Mouse (Mus musculus): ENCODE measurements around the gene Snx15. TPM values are rescaled to one million over a fixed set of nuclear protein-coding genes. Genes with fewer than 3 reads are reported as not detected.

The Snx15 gene
- polyA plus RNA-seq, 1 experiment from 2014 or later = 30.9 TPM

DNA sequence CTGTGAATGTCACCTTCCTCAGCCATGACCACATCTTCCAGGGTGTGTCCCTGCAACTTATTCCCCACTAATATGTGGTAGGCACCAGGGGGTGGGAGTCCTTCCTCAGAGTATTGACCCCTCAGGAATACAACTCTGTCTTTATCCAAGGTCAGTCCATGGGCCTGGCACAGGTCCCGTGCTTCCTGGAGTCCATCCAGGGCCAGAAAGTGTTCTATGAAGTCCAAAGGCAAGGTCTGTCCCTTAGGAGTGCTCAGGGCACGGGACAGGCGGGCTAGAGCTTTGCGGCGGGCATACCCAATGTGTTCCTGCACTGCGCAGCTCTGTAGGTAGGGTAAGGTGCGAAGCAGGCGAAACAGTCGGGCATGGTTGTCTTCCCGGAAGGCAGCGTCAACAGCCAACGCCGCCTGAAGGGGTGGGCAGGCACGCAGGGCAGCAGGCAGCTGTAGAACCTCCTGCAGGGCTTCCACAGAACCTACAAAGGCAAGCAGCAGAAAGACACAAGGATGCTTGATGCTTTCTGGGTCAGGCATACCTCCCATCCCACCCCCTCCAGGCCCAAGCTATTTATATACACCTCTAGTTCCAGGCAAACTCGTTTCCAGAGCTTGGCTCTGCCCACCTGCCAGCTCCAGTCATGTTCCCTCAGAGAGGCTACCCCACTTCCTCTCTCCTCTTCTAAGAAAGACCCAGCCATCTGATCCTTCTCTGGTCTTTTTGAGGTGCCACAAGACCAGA, 11.8 kb downstream of the Snx15 start:
- H3K36me3 ChIP-seq (ENCODE audit: control insufficient read depth, insufficient read depth, low read length) = peaks cover 8% of the 10 kb centered on the region
- peak overlapping the region; percentile 86; the same call in 1 of the 2 replicates for H3K4me2 ChIP-seq (ENCODE audit: low read depth, low read length, severe bottlenecking)
- WGBS = 92% methylated on average over 15 of the region's 15 CpGs

DNA sequence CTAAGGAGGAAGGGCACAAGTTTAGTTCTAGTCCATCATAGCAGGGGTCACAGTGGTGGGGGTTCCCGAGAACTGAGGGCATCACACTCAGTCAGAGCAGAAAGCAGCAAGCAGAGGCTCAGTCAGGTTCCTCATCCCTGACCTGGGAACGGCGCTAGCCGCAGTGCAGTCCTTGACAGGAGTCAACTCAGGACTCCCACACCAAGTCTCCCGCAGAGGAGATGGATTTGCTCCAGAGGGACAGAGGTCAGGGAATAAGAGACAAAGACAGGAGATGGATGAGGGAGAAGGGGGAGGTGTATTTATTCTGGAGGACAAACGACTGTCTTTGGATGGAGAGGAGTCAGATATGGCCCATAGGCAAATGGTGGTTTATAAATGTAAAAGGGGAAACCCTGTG, 15.0 kb downstream of the Snx15 start:
- H3K27me3 ChIP-seq (ENCODE audit: control insufficient read depth, insufficient read depth, low read length) = no peaks in the 10 kb centered on the region
- H3K36me3 ChIP-seq (ENCODE audit: control insufficient read depth, insufficient read depth, low read length) = peaks cover 8% of the 10 kb centered on the region
- DNase-seq (ENCODE audit: low spot score) (no peak), ATAC-seq (replicated peaks; ENCODE audit: low FRiP score) (no peak)
- WGBS = 74% methylated on average over 6 of the region's 6 CpGs
- 0 out of 2 replicates have a peak, but pooled peaks cover 2% of the 10 kb centered on the region for H3K4me1 ChIP-seq (replicated peaks; ENCODE audit: control insufficient read depth, insufficient read depth, low read length)
- H3K4me3 ChIP-seq (ENCODE audit: low read depth, low read length) = no peak overlapping the region
- no peak overlapping the region for H3K27ac ChIP-seq (ENCODE audit: low read depth, low read length)
- H3K9ac ChIP-seq (ENCODE audit: low read length) = no peak overlapping the region
- H3K9me3 ChIP-seq (ENCODE audit: control insufficient read depth, low read length) = no peaks in the 10 kb centered on the region
- no peak overlapping the region for H3K4me2 ChIP-seq (ENCODE audit: low read depth, low read length, severe bottlenecking)

More for the DNA sequence above, 11.8 kb downstream of the Snx15 start:
- Histone ChIP-seq H3K27ac (ENCODE audit: low read depth, low read length) (no peak overlapping the region), H3K27me3 (ENCODE audit: control insufficient read depth, insufficient read depth, low read length) (no peaks in the 10 kb centered on the region), H3K4me1 (replicated peaks; ENCODE audit: control insufficient read depth, insufficient read depth, low read length) (0 out of 2 replicates have a peak, but pooled peaks cover 2% of the 10 kb centered on the region), H3K4me3 (ENCODE audit: low read depth, low read length) (no peak overlapping the region), H3K9me3 (ENCODE audit: control insufficient read depth, low read length) (no peaks in the 10 kb centered on the region), H3K9ac (ENCODE audit: low read length) (0 out of 2 replicates have a peak overlapping the region, but pooled peaks have one; percentile 4)
- DNase-seq (ENCODE audit: low spot score) (no peak), ATAC-seq (replicated peaks; ENCODE audit: low FRiP score) (no peak)

DNA sequence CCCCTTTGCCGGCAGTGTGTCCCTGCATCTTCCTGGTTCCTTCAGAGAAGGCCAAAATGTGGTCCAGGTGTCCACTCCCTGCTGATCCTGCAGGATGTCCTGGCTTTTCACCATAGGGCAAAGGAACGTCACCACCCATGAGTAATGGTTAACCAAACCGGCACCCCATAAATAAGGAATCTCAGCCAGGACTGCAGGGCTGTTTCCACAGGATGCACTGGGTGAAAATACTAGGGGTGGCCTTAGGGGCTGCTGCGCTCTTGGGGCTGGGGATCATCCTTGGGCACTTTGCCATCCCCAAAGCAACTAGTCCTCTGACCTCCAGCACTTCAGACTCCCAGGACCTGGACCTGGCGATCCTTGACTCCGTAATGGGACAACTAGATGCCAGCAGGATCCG, 22.5 kb downstream of the Snx15 start, which contains the start of gene Naaladl1:
TSS of gene Naaladl1 (plus strand) at position 197 of the 400 bp plus-strand sequence.
- WGBS = 88% methylated on average over 7 of the region's 7 CpGs
- Histone ChIP-seq H3K27ac (ENCODE audit: low read depth, low read length) (no peak within 1 kb of the TSS), H3K9ac (ENCODE audit: low read length) (no peak within 1 kb of the TSS)

DNA sequence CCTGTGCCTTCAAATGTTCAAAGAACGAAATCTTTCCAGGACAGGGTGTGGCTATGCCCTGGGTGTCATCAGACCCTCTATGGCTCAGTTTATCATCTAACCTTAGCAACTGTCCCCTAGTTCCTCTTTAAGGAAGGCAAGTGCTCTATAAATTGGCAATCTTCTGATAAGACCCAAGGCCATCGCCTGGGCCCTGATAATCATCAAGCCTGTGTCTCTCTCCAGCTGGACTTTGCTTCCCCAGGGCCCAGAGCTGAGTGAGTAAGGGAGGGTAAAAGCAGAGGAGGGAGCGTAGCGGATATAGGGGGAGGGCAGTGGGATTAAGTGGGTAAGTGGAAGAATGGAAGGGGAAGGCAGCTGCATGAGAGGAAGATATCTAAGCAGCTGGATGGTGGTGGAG, 23.6 kb downstream of the Snx15 start:
- H3K4me2 ChIP-seq (ENCODE audit: low read depth, low read length, severe bottlenecking) = no peak overlapping the region
- H3K9ac ChIP-seq (ENCODE audit: low read length) = no peak overlapping the region
- H3K4me3 ChIP-seq (ENCODE audit: low read depth, low read length) = no peak overlapping the region
- H3K27me3 ChIP-seq (ENCODE audit: control insufficient read depth, insufficient read depth, low read length) = no peaks in the 10 kb centered on the region
- no peaks in the 10 kb centered on the region for H3K9me3 ChIP-seq (ENCODE audit: control insufficient read depth, low read length)
- no peaks in the 10 kb centered on the region for H3K4me1 ChIP-seq (replicated peaks; ENCODE audit: control insufficient read depth, insufficient read depth, low read length)
- H3K36me3 ChIP-seq (ENCODE audit: control insufficient read depth, insufficient read depth, low read length) = no peaks in the 10 kb centered on the region
- ATAC-seq (replicated peaks; ENCODE audit: low FRiP score) (no peak), DNase-seq (ENCODE audit: low spot score) (no peak)
- 88% methylated on average over 4 of the region's 4 CpGs for WGBS
- no peak overlapping the region for H3K27ac ChIP-seq (ENCODE audit: low read depth, low read length)

More for the DNA sequence above, 22.5 kb downstream of the Snx15 start, which contains the start of gene Naaladl1:
- H3K4me1 ChIP-seq (replicated peaks; ENCODE audit: control insufficient read depth, insufficient read depth, low read length) = no peaks in the 10 kb centered on the region
- ATAC-seq (replicated peaks; ENCODE audit: low FRiP score) (no peak), DNase-seq (ENCODE audit: low spot score) (no peak)
- no peaks in the 10 kb centered on the region for H3K9me3 ChIP-seq (ENCODE audit: control insufficient read depth, low read length)
- H3K4me3 ChIP-seq (ENCODE audit: low read depth, low read length) = no peak within 1 kb of the TSS
- no peak within 1 kb of the TSS for H3K4me2 ChIP-seq (ENCODE audit: low read depth, low read length, severe bottlenecking)
- H3K27me3 ChIP-seq (ENCODE audit: control insufficient read depth, insufficient read depth, low read length) = no peaks in the 10 kb centered on the region
- no peaks in the 10 kb centered on the region for H3K36me3 ChIP-seq (ENCODE audit: control insufficient read depth, insufficient read depth, low read length)

DNA sequence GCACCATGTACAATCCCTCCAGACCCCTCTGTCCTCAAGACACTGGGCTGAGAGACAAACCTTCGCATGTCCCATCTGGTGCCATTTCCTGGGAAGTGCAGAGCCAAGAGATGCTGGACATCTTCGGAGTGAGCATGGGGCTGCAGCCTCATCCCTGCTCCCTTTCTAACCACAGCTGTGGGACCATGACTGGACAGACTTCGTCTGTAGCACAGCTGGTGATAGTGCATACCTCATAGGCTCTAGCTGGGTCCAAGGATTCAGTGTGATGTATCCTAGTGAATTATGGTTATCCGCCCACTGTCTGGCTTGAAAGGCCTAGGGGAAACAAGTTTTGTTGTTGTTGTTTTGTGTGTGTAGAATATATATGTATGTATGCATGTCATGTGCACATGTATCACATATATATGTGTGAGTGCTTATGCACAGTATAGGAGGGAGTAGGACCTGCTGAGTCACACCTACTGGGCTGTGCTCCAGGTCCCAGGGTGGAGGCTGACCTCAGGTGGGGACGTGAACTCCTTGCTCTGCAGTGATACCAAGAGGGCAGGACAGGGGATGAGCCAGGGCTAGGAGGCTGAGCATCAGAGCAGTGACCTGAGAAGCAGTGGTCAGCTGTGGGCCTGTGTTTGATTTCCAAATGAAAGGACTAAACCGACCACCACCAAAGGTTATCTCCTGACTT, 25.8 kb downstream of the Snx15 start:
- Histone ChIP-seq H3K9ac (ENCODE audit: low read length) (no peak overlapping the region), H3K4me1 (replicated peaks; ENCODE audit: control insufficient read depth, insufficient read depth, low read length) (no peaks in the 10 kb centered on the region), H3K9me3 (ENCODE audit: control insufficient read depth, low read length) (no peaks in the 10 kb centered on the region), H3K4me2 (ENCODE audit: low read depth, low read length, severe bottlenecking) (no peak overlapping the region), H3K27ac (ENCODE audit: low read depth, low read length) (no peak overlapping the region), H3K36me3 (ENCODE audit: control insufficient read depth, insufficient read depth, low read length) (no peaks in the 10 kb centered on the region; the same call in 1 of the 2 replicates), H3K27me3 (ENCODE audit: control insufficient read depth, insufficient read depth, low read length) (no peaks in the 10 kb centered on the region), H3K4me3 (ENCODE audit: low read depth, low read length) (no peak overlapping the region)
- DNase-seq (ENCODE audit: low spot score) (no peak), ATAC-seq (replicated peaks; ENCODE audit: low FRiP score) (no peak)
- WGBS = 78% methylated on average over 6 of the region's 6 CpGs

DNA sequence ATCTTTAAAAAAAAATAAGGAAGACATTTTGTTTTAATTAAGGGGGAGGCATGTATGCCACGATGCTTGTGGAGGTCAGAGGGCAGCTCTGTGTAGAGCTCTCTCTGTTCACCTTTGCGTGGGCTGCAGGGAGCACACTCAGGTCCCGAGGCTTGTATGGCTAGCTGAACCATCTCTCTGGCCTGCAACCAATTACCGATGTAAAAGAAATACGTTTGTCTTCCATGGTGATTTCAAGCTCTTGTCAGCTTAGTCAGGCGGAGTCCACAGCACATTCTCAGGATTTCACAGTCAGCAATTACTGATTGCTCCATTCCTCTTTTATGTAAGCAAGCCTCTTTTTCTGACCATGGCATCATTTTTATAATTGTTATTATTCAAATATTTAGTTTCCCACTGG, 26.9 kb downstream of the Snx15 start:
- Histone ChIP-seq H3K27ac (ENCODE audit: low read depth, low read length) (no peak overlapping the region), H3K9me3 (ENCODE audit: control insufficient read depth, low read length) (no peaks in the 10 kb centered on the region), H3K9ac (ENCODE audit: low read length) (no peak overlapping the region), H3K4me1 (replicated peaks; ENCODE audit: control insufficient read depth, insufficient read depth, low read length) (no peaks in the 10 kb centered on the region), H3K4me3 (ENCODE audit: low read depth, low read length) (no peak overlapping the region), H3K27me3 (ENCODE audit: control insufficient read depth, insufficient read depth, low read length) (no peaks in the 10 kb centered on the region), H3K4me2 (ENCODE audit: low read depth, low read length, severe bottlenecking) (no peak overlapping the region), H3K36me3 (ENCODE audit: control insufficient read depth, insufficient read depth, low read length) (no peaks in the 10 kb centered on the region; the same call in 1 of the 2 replicates)
- WGBS = 70% methylated on average over 6 of the region's 6 CpGs
- no peak for DNase-seq (ENCODE audit: low spot score)
- no peak for ATAC-seq (replicated peaks; ENCODE audit: low FRiP score)

DNA sequence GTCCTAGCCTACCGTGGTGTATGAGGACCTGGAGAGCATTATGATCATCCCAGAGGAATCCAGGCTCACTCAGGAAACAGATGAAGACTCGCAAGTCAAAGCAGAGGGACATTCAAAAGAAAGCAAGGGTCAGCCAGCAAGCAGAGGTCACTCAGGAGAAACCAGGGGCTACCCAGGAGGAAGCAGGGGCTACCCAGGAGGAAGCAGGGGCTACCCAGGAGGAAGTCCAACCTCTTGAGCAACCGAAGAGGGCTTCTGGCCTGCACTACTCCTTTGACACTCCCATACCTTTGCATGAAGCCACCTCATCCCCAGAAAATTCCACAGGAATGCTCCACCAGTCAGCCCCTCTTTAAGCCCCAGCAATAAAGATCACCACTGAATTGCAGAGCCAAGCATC, 30.3 kb downstream of the Snx15 start:
- Histone ChIP-seq H3K27ac (ENCODE audit: low read depth, low read length) (no peak overlapping the region), H3K4me3 (ENCODE audit: low read depth, low read length) (no peak overlapping the region), H3K9me3 (ENCODE audit: control insufficient read depth, low read length) (no peaks in the 10 kb centered on the region), H3K4me1 (replicated peaks; ENCODE audit: control insufficient read depth, insufficient read depth, low read length) (no peaks in the 10 kb centered on the region), H3K9ac (ENCODE audit: low read length) (no peak overlapping the region), H3K36me3 (ENCODE audit: control insufficient read depth, insufficient read depth, low read length) (no peaks in the 10 kb centered on the region; the same call in 1 of the 2 replicates), H3K4me2 (ENCODE audit: low read depth, low read length, severe bottlenecking) (no peak overlapping the region), H3K27me3 (ENCODE audit: control insufficient read depth, insufficient read depth, low read length) (no peaks in the 10 kb centered on the region)
- no peak for ATAC-seq (replicated peaks; ENCODE audit: low FRiP score)
- WGBS = 87% methylated on average over 3 of the region's 3 CpGs
- no peak for DNase-seq (ENCODE audit: low spot score)

DNA sequence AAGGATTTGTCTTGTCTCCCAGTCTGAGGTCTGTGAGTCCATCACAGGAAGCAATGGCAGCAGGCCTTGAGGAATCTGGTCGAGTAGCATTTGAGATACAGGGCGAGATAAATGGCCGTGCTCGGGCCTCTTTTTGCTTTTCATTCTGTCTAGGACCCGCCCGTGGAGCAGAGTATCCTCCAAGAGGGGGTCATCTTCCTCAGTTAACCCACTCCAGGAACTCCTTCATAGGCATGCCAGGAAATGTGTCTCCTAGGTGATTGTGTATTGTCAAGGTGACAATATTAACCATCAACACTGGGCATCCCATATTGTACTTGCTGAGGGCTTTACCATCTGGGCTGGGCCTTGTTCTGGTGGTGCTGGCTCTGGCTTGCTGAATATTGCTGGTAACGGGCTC, 34.0 kb downstream of the Snx15 start, which contains the start of gene AC131692.1:
TSS of gene AC131692.1 (plus strand) at position 301 of the 400 bp plus-strand sequence.
- Histone ChIP-seq H3K4me2 (ENCODE audit: low read depth, low read length, severe bottlenecking) (no peak within 1 kb of the TSS), H3K27ac (ENCODE audit: low read depth, low read length) (no peak within 1 kb of the TSS), H3K4me3 (ENCODE audit: low read depth, low read length) (no peak within 1 kb of the TSS), H3K36me3 (ENCODE audit: control insufficient read depth, insufficient read depth, low read length) (peaks cover 9% of the 10 kb centered on the region), H3K27me3 (ENCODE audit: control insufficient read depth, insufficient read depth, low read length) (no peaks in the 10 kb centered on the region), H3K9ac (ENCODE audit: low read length) (no peak within 1 kb of the TSS), H3K9me3 (ENCODE audit: control insufficient read depth, low read length) (no peaks in the 10 kb centered on the region), H3K4me1 (replicated peaks; ENCODE audit: control insufficient read depth, insufficient read depth, low read length) (no peaks in the 10 kb centered on the region)
- ATAC-seq (replicated peaks; ENCODE audit: low FRiP score) (no peak), DNase-seq (ENCODE audit: low spot score) (no peak)
- WGBS = 86% methylated on average over 7 of the region's 7 CpGs
